Mouse (Mus musculus): ENCODE measurements around the gene Il17rd.

- TF ChIP-seq CHD2 (IDR thresholded peaks at IDR 0.05; ENCODE audit: low read depth, low read length) (no peak), MAFK (IDR thresholded peaks at IDR 0.05; ENCODE audit: insufficient read depth, low read depth, low read length) (no peak), ZNF384 (IDR thresholded peaks at IDR 0.05; ENCODE audit: low read depth, low read length) (no peak), HCFC1 (IDR thresholded peaks at IDR 0.05; ENCODE audit: borderline replicate concordance, insufficient read depth, low read length) (no peak), ZC3H11A (IDR thresholded peaks at IDR 0.05; ENCODE audit: borderline replicate concordance, low read depth, low read length) (no peak)
Observed at GRCm38 (mm10) chr14:27094247-27094646, 55.5 kb downstream of the Il17rd start.
